Mouse (Mus musculus) CD4-positive, CD25-positive, alpha-beta regulatory T cell, adult 2 months (primary cell): ENCODE measurements around the gene Ptpn6.

Experiments
- DNase-seq: peaks from one replicate; pipeline ENCODE4 v3.0.0-alpha.2; 2012; ENCODE audit warnings: low read depth, low spot score

Gene Ptpn6

GRCm38 (mm10) chr6:124755831-124756595 is 17.5 kb upstream of the Ptpn6 start, which contains the start of the genes Gm45234 and Atn1:
Gm45234 (minus strand) TSS chr6:124756021.
Atn1 (minus strand) TSS chr6:124756524.
- DNase-seq = peak; percentile 68

GRCm38 (mm10) chr6:124755306-124755705 is 16.8 kb upstream of the Ptpn6 start:
- DNase-seq = no peak

GRCm38 (mm10) chr6:124753861-124754260 is 15.3 kb upstream of the Ptpn6 start:
- DNase-seq = no peak

GRCm38 (mm10) chr6:124750405-124750804 is 11.9 kb upstream of the Ptpn6 start:
- peak; percentile 80 for DNase-seq

GRCm38 (mm10) chr6:124746654-124747632 is 8.4 kb upstream of the Ptpn6 start:
- DNase-seq = no peak

- DNase-seq = no peak
Observed at GRCm38 (mm10) chr6:124746296-124746605, 7.7 kb upstream of the Ptpn6 start.

GRCm38 (mm10) chr6:124745490-124746295 is 7.2 kb upstream of the Ptpn6 start:
- DNase-seq = peak; percentile 96

GRCm38 (mm10) chr6:124744755-124745321 is 6.3 kb upstream of the Ptpn6 start:
- DNase-seq = no peak

GRCm38 (mm10) chr6:124743647-124744046 is 5.1 kb upstream of the Ptpn6 start:
- no peak for DNase-seq

GRCm38 (mm10) chr6:124742839-124743514 is 4.5 kb upstream of the Ptpn6 start:
- no peak for DNase-seq

- no peak for DNase-seq
Observed at GRCm38 (mm10) chr6:124741842-124742241, 3.3 kb upstream of the Ptpn6 start.

GRCm38 (mm10) chr6:124740888-124741761 is 2.6 kb upstream of the Ptpn6 start, which contains the start of gene Grcc10:
Grcc10 (minus strand) TSS chr6:124741374.
- peak; percentile 95 for DNase-seq

- peak; percentile 84 for DNase-seq
Observed at GRCm38 (mm10) chr6:124740211-124740887, 1.8 kb upstream of the Ptpn6 start.

GRCm38 (mm10) chr6:124739231-124739796 is 800 bp upstream of the Ptpn6 start:
- no peak for DNase-seq

- DNase-seq = no peak
Observed at GRCm38 (mm10) chr6:124737040-124737439, 1.5 kb downstream of the Ptpn6 start.

GRCm38 (mm10) chr6:124734417-124734816 is 4.1 kb downstream of the Ptpn6 start:
- DNase-seq = no peak

- DNase-seq = peak; percentile 75
Observed at GRCm38 (mm10) chr6:124732476-124733370, 5.8 kb downstream of the Ptpn6 start.

GRCm38 (mm10) chr6:124731038-124731437 is 7.5 kb downstream of the Ptpn6 start:
- no peak for DNase-seq
